Mouse (Mus musculus) cortical plate, adult 2 months (tissue): ENCODE measurements around the gene Nipal3.

Source experiments
- CTCF ChIP-seq: fragments of 200-500 bp; IDR thresholded peaks from 2 replicates; pipeline ENCODE4 v1.5.1; 2011; ENCODE audit warnings: mild to moderate bottlenecking, control low read depth, low read length; ENCODE audit not compliant: insufficient read depth; ENCODE audit errors: extremely low read depth
- POLR2A ChIP-seq: fragments of 200-500 bp; IDR thresholded peaks from 2 replicates; pipeline ENCODE4 v1.6.1; 2011; ENCODE audit warnings: mild to moderate bottlenecking, low read length, control low read depth; ENCODE audit not compliant: insufficient read depth; ENCODE audit errors: extremely low read depth

- TF ChIP-seq CTCF: no peak
- TF ChIP-seq POLR2A: no peak
These were observed 972 bp upstream of the Nipal3 start for GRCm38 (mm10) chr4:135495810-135496209.
